Mouse (Mus musculus): ENCODE data around the gene Gm49601.

Gene Gm49601

GRCm38 (mm10) chr16:18626376-18626878 is at the start of gene Gm49601:
Gene Gm49601, minus strand, starts transcription at chr16:18626427.
- DNase-seq (ENCODE audit: low spot score in 2 of 2), result peak; percentile 55 to 70

- no peak for DNase-seq (ENCODE audit: low spot score in 2 of 2)
Observed at GRCm38 (mm10) chr16:18673005-18673404, 46.8 kb upstream of the Gm49601 start.

GRCm38 (mm10) chr16:18672027-18672426 is 45.8 kb upstream of the Gm49601 start:
- DNase-seq (ENCODE audit: low spot score in 2 of 2), result no peak

GRCm38 (mm10) chr16:18669914-18670313 is 43.7 kb upstream of the Gm49601 start:
- DNase-seq (ENCODE audit: low spot score in 2 of 2), result no peak

GRCm38 (mm10) chr16:18658597-18658996 is 32.4 kb upstream of the Gm49601 start:
- DNase-seq (ENCODE audit: low spot score in 2 of 2), result no peak

- no peak for DNase-seq (ENCODE audit: low spot score in 2 of 2)
Observed at GRCm38 (mm10) chr16:18655372-18656098, 29.3 kb upstream of the Gm49601 start.

GRCm38 (mm10) chr16:18653290-18654160 is 27.3 kb upstream of the Gm49601 start:
- no peak for DNase-seq (ENCODE audit: low spot score in 2 of 2)

- DNase-seq (ENCODE audit: low spot score in 2 of 2), result no peak
Observed at GRCm38 (mm10) chr16:18649126-18649525, 22.9 kb upstream of the Gm49601 start.

- DNase-seq (ENCODE audit: low spot score in 2 of 2), result no peak
Observed at GRCm38 (mm10) chr16:18645329-18645728, 19.1 kb upstream of the Gm49601 start.

- DNase-seq (ENCODE audit: low spot score in 2 of 2), result no peak
Observed at GRCm38 (mm10) chr16:18644485-18644884, 18.3 kb upstream of the Gm49601 start.

GRCm38 (mm10) chr16:18643406-18643998 is 17.3 kb upstream of the Gm49601 start:
- no peak for DNase-seq (ENCODE audit: low spot score in 2 of 2)

- DNase-seq (ENCODE audit: low spot score in 2 of 2), result no peak
Observed at GRCm38 (mm10) chr16:18642897-18643296, 16.7 kb upstream of the Gm49601 start.

GRCm38 (mm10) chr16:18642291-18642690 is 16.1 kb upstream of the Gm49601 start:
- DNase-seq (ENCODE audit: low spot score in 2 of 2), result no peak

- no peak for DNase-seq (ENCODE audit: low spot score in 2 of 2)
Observed at GRCm38 (mm10) chr16:18639382-18639929, 13.2 kb upstream of the Gm49601 start.

GRCm38 (mm10) chr16:18638396-18638795 is 12.2 kb upstream of the Gm49601 start:
- no peak for DNase-seq (ENCODE audit: low spot score in 2 of 2)

- no peak for DNase-seq (ENCODE audit: low spot score in 2 of 2)
Observed at GRCm38 (mm10) chr16:18636804-18637203, 10.6 kb upstream of the Gm49601 start.

- no peak for DNase-seq (ENCODE audit: low spot score in 2 of 2)
Observed at GRCm38 (mm10) chr16:18636401-18636800, 10.2 kb upstream of the Gm49601 start.

- DNase-seq (ENCODE audit: low spot score in 2 of 2), result no peak
Observed at GRCm38 (mm10) chr16:18633333-18633732, 7.1 kb upstream of the Gm49601 start.

GRCm38 (mm10) chr16:18632816-18633215 is 6.6 kb upstream of the Gm49601 start:
- DNase-seq (ENCODE audit: low spot score in 2 of 2), result no peak

- DNase-seq (ENCODE audit: low spot score in 2 of 2), result no peak
Observed at GRCm38 (mm10) chr16:18632059-18632458, 5.8 kb upstream of the Gm49601 start.

- no peak for DNase-seq (ENCODE audit: low spot score in 2 of 2)
Observed at GRCm38 (mm10) chr16:18631141-18631540, 4.9 kb upstream of the Gm49601 start.

- DNase-seq (ENCODE audit: low spot score in 2 of 2), result no peak
Observed at GRCm38 (mm10) chr16:18630291-18630690, 4.1 kb upstream of the Gm49601 start.

Measured in spleen, postnatal 14 days (tissue).